ENCODE assay signal across 19 mouse cellular contexts in the genomic region with DNA sequence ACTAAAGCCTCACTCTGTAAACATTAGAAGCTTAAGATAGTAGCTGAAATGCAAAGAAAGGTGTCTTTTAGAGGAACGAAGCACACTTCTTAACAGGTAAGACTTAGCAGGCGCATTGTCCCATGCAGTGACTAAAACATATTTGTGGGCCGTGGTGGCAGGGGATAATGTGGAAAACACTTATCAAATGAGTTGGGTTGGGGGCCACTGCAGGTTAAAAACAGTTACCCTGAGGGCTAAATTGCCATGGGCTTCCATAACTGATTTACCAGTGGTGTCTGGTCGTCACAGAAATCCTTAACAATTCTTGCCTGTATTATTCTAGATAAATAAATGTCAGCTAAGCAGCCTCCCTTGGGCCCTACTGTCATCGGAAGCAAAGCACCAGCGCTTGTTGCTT.
DNase-seq lines count a peak whose midpoint lies in the region; ATAC-seq lines count a peak whose summit lies in the region.
"Had no signal": no experiment of that assay in that cellular context is flagged by ENCODE, and none has a peak within 500 bp of the region (broad histone marks: within the 10 kb centered on the region; RNA-seq: fewer than 3 reads in every experiment).

No protein-coding gene starts in this region.

- 75% methylated on average over 6 of the region's 6 CpGs for WGBS in heart, embryonic 10.5 days
- WGBS in midbrain, embryonic 11.5 days = 87% methylated on average over 6 of the region's 6 CpGs
- WGBS in midbrain, embryonic 15.5 days = 77% methylated on average over 6 of the region's 6 CpGs

- no peak overlapping the region for H3K27ac ChIP-seq in heart, embryonic 10.5 days
- H3K27ac ChIP-seq in midbrain, embryonic 11.5 days (ENCODE audit: low read depth, low read length) = no peak overlapping the region
- no peak overlapping the region for H3K27ac ChIP-seq in midbrain, embryonic 15.5 days

- no peaks in the 10 kb centered on the region for H3K36me3 ChIP-seq in heart, embryonic 10.5 days
- no peaks in the 10 kb centered on the region for H3K36me3 ChIP-seq in midbrain, embryonic 11.5 days (ENCODE audit: control insufficient read depth, insufficient read depth, low read length)
- no peaks in the 10 kb centered on the region for H3K36me3 ChIP-seq in midbrain, embryonic 15.5 days (replicated peaks)
- H3K36me3 ChIP-seq: G1E had no signal

- ATAC-seq in midbrain, embryonic 11.5 days (ENCODE audit: low FRiP score) = no peak
- no peak for ATAC-seq in midbrain, embryonic 15.5 days (replicated peaks)
- ATAC-seq: activated CD4-positive, CD25-positive, alpha-beta regulatory T cell, adult 4 months; CD4-positive, CD25-positive, alpha-beta regulatory T cell, adult 4 months; Patski had no signal

- no peak overlapping the region for H3K4me2 ChIP-seq in midbrain, embryonic 11.5 days
- H3K4me2 ChIP-seq in midbrain, embryonic 15.5 days = no peak overlapping the region

- H3K27me3 ChIP-seq in heart, embryonic 10.5 days (ENCODE audit: insufficient read depth, poor library complexity, severe bottlenecking) = no peaks in the 10 kb centered on the region
- no peaks in the 10 kb centered on the region for H3K27me3 ChIP-seq in midbrain, embryonic 11.5 days (ENCODE audit: control insufficient read depth, insufficient read depth, low read length)
- no peaks in the 10 kb centered on the region; the same call in 1 of the 2 replicates for H3K27me3 ChIP-seq in midbrain, embryonic 15.5 days (replicated peaks)
- H3K27me3 ChIP-seq: CH12.LX, Patski had no signal

- H3K9ac ChIP-seq in midbrain, embryonic 11.5 days (ENCODE audit: low read length) = no peak overlapping the region
- H3K9ac ChIP-seq in midbrain, embryonic 15.5 days = no peak overlapping the region

- no peaks in the 10 kb centered on the region for H3K9me3 ChIP-seq in heart, embryonic 10.5 days
- H3K9me3 ChIP-seq in midbrain, embryonic 11.5 days (ENCODE audit: control insufficient read depth, low read length) = no peaks in the 10 kb centered on the region
- no peaks in the 10 kb centered on the region for H3K9me3 ChIP-seq in midbrain, embryonic 15.5 days

- no peak overlapping the region for H3K4me3 ChIP-seq in heart, embryonic 10.5 days
- H3K4me3 ChIP-seq in midbrain, embryonic 11.5 days (ENCODE audit: low read depth, low read length) = no peak overlapping the region
- no peak overlapping the region for H3K4me3 ChIP-seq in midbrain, embryonic 15.5 days

- no peaks in the 10 kb centered on the region for H3K4me1 ChIP-seq in heart, embryonic 10.5 days
- H3K4me1 ChIP-seq in midbrain, embryonic 11.5 days (ENCODE audit: control insufficient read depth, insufficient read depth, low read length) = no peaks in the 10 kb centered on the region
- no peaks in the 10 kb centered on the region for H3K4me1 ChIP-seq in midbrain, embryonic 15.5 days

- peak; percentile 55 for DNase-seq in heart, adult 11 months
- no peak for DNase-seq in heart, embryonic 10.5 days (ENCODE audit: low spot score)
- peak; percentile 53 for DNase-seq in midbrain, embryonic 11.5 days (ENCODE audit: low spot score, missing footprints)
- DNase-seq: adrenal gland, adult 2 months; adrenal gland, adult 8-10 months; adrenal gland, postnatal 10 days; adrenal gland, postnatal 14 days; adrenal gland, postnatal 25 days; adrenal gland, postnatal 36 days; B cell, adult 2 months; cerebellum, adult 11 months; cerebellum, adult 11-12 months; cerebellum, adult 18-20 months had no signal
